ENCODE assay signal across 18 mouse cellular contexts in genomic region chr2:94266381-94267160, GRCm38 (mm10).
DNase-seq lines count a peak whose midpoint lies in the region; ATAC-seq and TF ChIP-seq lines count a peak whose summit lies in the region.
"Had no signal": no experiment of that assay in that cellular context is flagged by ENCODE, and none has a peak within 500 bp of the region (broad histone marks: within the 10 kb centered on the region; RNA-seq: fewer than 3 reads in every experiment).

No protein-coding gene starts in this region.

- H3K27ac ChIP-seq in bone marrow macrophage, adult 2 months (ENCODE audit: insufficient read depth, low read depth, low read length): peak overlapping the region; percentile 79
- no peak overlapping the region for H3K27ac ChIP-seq in embryonic facial prominence, embryonic 14.5 days (replicated peaks; ENCODE audit: low read depth, low read length)
- no peak overlapping the region for H3K27ac ChIP-seq in hindbrain, embryonic 12.5 days
- H3K27ac ChIP-seq in midbrain, embryonic 13.5 days: peak overlapping the region; percentile 91
- H3K27ac ChIP-seq in thymus, adult 2 months (ENCODE audit: control insufficient read depth, insufficient read depth, low read length): no peak overlapping the region
- H3K27ac ChIP-seq: macrophage had no signal

- H3K4me1 ChIP-seq in bone marrow macrophage, adult 2 months (ENCODE audit: control insufficient read depth, insufficient read depth, low read length): peaks cover 34% of the 10 kb centered on the region
- H3K4me1 ChIP-seq in embryonic facial prominence, embryonic 14.5 days (ENCODE audit: control insufficient read depth, insufficient read depth, low read length): peaks cover 28% of the 10 kb centered on the region
- H3K4me1 ChIP-seq in hindbrain, embryonic 12.5 days: peaks cover 38% of the 10 kb centered on the region
- H3K4me1 ChIP-seq in midbrain, embryonic 13.5 days (replicated peaks): peaks cover 50% of the 10 kb centered on the region
- no peaks in the 10 kb centered on the region for H3K4me1 ChIP-seq in thymus, adult 2 months (replicated peaks; ENCODE audit: control insufficient read depth, insufficient read depth, low read length)

- no peak for TF ChIP-seq POLR2A in bone marrow macrophage, adult 2 months (IDR thresholded peaks at IDR 0.05; ENCODE audit: borderline replicate concordance, low read depth, low read length)
- TF ChIP-seq POLR2A in thymus, adult 2 months (IDR thresholded peaks at IDR 0.05; ENCODE audit: control insufficient read depth, extremely low read depth, insufficient read depth, low read length, poor library complexity): no peak

- no peak for DNase-seq in embryonic facial prominence, embryonic 14.5 days (ENCODE audit: low spot score)
- DNase-seq in gastrocnemius, postnatal 10 days: no peak
- DNase-seq in thymus, adult 2 months: no peak
- DNase-seq in urinary bladder, adult 2 months (ENCODE audit: low spot score): no peak
- DNase-seq in spleen, postnatal 36 days (ENCODE audit: low spot score in 2 of 2): no peak
- DNase-seq: cerebellum, adult 9-10 months; heart, adult 11 months; kidney, postnatal 14 days; lung, embryonic 14.5 days; right cerebral cortex, postnatal 25 days had no signal

- 20% methylated on average over 7 of the region's 7 CpGs for WGBS in embryonic facial prominence, embryonic 14.5 days
- WGBS in hindbrain, embryonic 12.5 days: 23% methylated on average over 7 of the region's 7 CpGs
- 16% methylated on average over 7 of the region's 7 CpGs for WGBS in midbrain, embryonic 13.5 days
- WGBS in thymus, adult 2 months: 62% methylated on average over 7 of the region's 7 CpGs

- no peak for ATAC-seq in embryonic facial prominence, embryonic 14.5 days (ENCODE audit: low read depth)
- ATAC-seq in hindbrain, embryonic 12.5 days (ENCODE audit: low FRiP score): no peak
- ATAC-seq in midbrain, embryonic 13.5 days: no peak
- ATAC-seq: inflammation-experienced regulatory T-cells, adult 6 months had no signal

- H3K9ac ChIP-seq in embryonic facial prominence, embryonic 14.5 days (ENCODE audit: low read depth, low read length): no peak overlapping the region
- 0 out of 2 replicates have a peak overlapping the region, but pooled peaks have one; percentile 5 for H3K9ac ChIP-seq in hindbrain, embryonic 12.5 days
- H3K9ac ChIP-seq in midbrain, embryonic 13.5 days (replicated peaks): no peak overlapping the region
- H3K9ac ChIP-seq: heart, embryonic 15.5 days; lung, embryonic 14.5 days had no signal

- no peaks in the 10 kb centered on the region for H3K9me3 ChIP-seq in embryonic facial prominence, embryonic 14.5 days (ENCODE audit: control insufficient read depth, low read length)
- no peaks in the 10 kb centered on the region for H3K9me3 ChIP-seq in hindbrain, embryonic 12.5 days (replicated peaks)
- H3K9me3 ChIP-seq in midbrain, embryonic 13.5 days: no peaks in the 10 kb centered on the region
- H3K9me3 ChIP-seq: G1E; heart, embryonic 15.5 days had no signal

- H3K27me3 ChIP-seq in embryonic facial prominence, embryonic 14.5 days (replicated peaks; ENCODE audit: control insufficient read depth, insufficient read depth, low read length): peaks cover 10% of the 10 kb centered on the region; the same call in 1 of the 2 replicates
- H3K27me3 ChIP-seq in hindbrain, embryonic 12.5 days: peaks cover 19% of the 10 kb centered on the region
- no peaks in the 10 kb centered on the region; the same call in 1 of the 2 replicates for H3K27me3 ChIP-seq in midbrain, embryonic 13.5 days
- peaks cover 4% of the 10 kb centered on the region; the same call in 1 of the 2 replicates for H3K27me3 ChIP-seq in thymus, adult 2 months (ENCODE audit: control insufficient read depth, insufficient read depth, low read length)

- 0 out of 2 replicates have a peak overlapping the region, but pooled peaks have one; percentile 68 for H3K4me2 ChIP-seq in embryonic facial prominence, embryonic 14.5 days (ENCODE audit: low read depth, low read length)
- H3K4me2 ChIP-seq in hindbrain, embryonic 12.5 days (replicated peaks): peak overlapping the region; percentile 62; the same call in 1 of the 2 replicates
- H3K4me2 ChIP-seq in midbrain, embryonic 13.5 days (replicated peaks): peak overlapping the region; percentile 77; the same call in 1 of the 2 replicates

- no peak overlapping the region for H3K4me3 ChIP-seq in bone marrow macrophage, adult 2 months (ENCODE audit: insufficient read depth, low read length)
- no peak overlapping the region for H3K4me3 ChIP-seq in embryonic facial prominence, embryonic 14.5 days (ENCODE audit: low read depth, low read length)
- no peak overlapping the region for H3K4me3 ChIP-seq in hindbrain, embryonic 12.5 days
- H3K4me3 ChIP-seq in midbrain, embryonic 13.5 days (replicated peaks): no peak overlapping the region
- no peak overlapping the region for H3K4me3 ChIP-seq in thymus, adult 2 months (ENCODE audit: control insufficient read depth, insufficient read depth, low read length)
- H3K4me3 ChIP-seq: erythroblast, embryonic 14.5 days had no signal

- TF ChIP-seq CTCF in bone marrow macrophage, adult 2 months (IDR thresholded peaks at IDR 0.05; ENCODE audit: low read depth, low read length): no peak
- TF ChIP-seq CTCF in thymus, adult 2 months (IDR thresholded peaks at IDR 0.05; ENCODE audit: borderline replicate concordance, control insufficient read depth, extremely low read depth, insufficient read depth, low read length, poor library complexity): no peak

- no peaks in the 10 kb centered on the region for H3K36me3 ChIP-seq in embryonic facial prominence, embryonic 14.5 days (ENCODE audit: control insufficient read depth, insufficient read depth, low read length)
- H3K36me3 ChIP-seq in hindbrain, embryonic 12.5 days: no peaks in the 10 kb centered on the region
- no peaks in the 10 kb centered on the region for H3K36me3 ChIP-seq in midbrain, embryonic 13.5 days
- H3K36me3 ChIP-seq in thymus, adult 2 months (ENCODE audit: control insufficient read depth, insufficient read depth, low read length): no peaks in the 10 kb centered on the region
- H3K36me3 ChIP-seq: G1E; heart, embryonic 15.5 days had no signal

Comparison
In these comparisons a context has a peak if more than half of its experiments do, and no peak if none do; other contexts are left out.
1. H3K27ac ChIP-seq: peak in bone marrow macrophage, adult 2 months (single experiment) and midbrain, embryonic 13.5 days (single experiment); none in embryonic facial prominence, embryonic 14.5 days (single experiment), hindbrain, embryonic 12.5 days (single experiment) and thymus, adult 2 months (single experiment).
2. Peak in every context shown above with its lines, with median percentiles within 50 percentile points of each other: H3K4me2 ChIP-seq.